Mouse (Mus musculus) cerebellum, adult 11 months (tissue): ENCODE measurements at regions not wholly inside any gene's neighbourhood (a gene's known extent, or its start where the extent isn't known, plus 50 kb on each side); places are given as distances from the start of the nearest gene placed in this dataset.

Source experiments
- DNase-seq: peaks from one replicate; pipeline ENCODE4 v3.0.0; 2022

DNA sequence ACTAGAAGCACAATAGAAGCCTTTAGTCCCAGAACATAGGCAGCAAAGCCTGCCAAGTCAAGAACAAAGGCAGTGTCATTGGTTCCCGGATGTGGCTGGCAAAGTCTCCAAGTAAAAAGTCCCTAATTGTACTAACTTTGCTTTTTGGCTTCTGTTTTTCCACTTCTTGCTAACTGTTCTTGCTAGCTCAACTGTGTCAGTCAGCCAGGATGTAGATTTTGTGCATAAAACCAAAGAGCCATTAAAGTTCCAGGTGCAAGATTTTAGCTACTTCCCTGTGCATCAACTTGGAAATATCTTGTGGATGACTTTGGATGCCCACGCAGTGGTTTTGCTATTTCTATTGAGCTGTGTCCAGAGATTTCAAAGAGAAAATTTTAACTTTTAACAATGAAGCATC, 560.0 kb upstream of the B3galt2 start:
- DNase-seq = no peak

DNA sequence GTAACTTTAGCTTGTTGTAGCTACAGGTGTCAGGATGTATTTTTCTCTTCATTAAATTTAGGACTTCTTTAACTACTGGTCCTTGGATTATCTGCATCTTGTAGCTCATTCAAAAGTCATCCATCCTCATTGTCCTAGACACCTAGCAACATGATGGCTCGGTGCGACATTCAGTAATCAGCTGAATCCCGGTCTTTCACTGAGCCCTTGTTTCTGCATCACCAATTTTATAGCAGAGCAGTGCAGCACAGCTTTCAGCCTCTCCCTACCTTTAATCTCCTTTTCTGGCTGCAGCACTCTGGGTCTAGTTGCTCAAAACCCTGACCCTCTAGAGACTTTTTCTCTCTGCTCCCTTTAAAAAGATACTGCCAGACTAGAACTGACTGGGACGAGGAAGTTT, 543.6 kb upstream of the B3galt2 start:
- DNase-seq = no peak

DNA sequence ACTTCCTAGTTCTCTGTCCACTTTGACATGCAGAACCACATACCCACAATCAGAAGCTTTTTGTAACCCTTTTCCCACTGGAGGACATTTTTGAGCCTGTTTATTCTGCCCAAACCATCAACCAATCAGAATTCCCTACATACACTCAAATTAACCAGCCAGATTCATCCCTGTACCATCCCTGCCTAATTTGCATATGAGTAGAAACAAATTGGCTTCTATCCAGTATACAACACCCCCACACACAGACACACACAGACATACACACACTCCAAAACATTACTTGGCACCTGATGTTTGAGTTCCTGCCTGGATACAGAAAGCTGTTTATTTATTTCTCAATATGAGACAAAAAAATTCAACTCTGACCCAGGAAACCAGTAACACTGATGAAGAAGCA, 542.2 kb upstream of the B3galt2 start:
- DNase-seq = no peak

DNA sequence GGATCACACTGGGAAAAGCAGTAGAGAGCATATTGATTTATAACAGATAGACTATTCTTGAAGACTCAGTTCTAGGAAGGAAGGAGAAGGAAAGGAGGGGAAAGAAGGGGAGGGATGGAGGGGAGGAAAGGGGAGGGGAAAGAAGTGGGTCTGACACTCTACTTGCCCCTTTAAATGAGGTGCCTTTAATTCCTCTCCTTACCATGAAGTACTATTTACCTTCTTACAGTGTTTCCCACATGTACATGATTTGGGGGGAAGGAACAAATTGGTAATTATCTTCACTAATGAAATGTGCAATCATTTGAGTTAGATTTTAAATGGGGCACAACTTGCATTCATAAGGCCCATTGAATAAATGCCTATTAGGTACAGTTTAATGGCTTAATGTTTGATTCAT, 518.3 kb upstream of the B3galt2 start:
- DNase-seq = no peak

GRCm38 (mm10) chr1:143130257-143130656, 510.2 kb upstream of the B3galt2 start:
- no peak for DNase-seq

DNA sequence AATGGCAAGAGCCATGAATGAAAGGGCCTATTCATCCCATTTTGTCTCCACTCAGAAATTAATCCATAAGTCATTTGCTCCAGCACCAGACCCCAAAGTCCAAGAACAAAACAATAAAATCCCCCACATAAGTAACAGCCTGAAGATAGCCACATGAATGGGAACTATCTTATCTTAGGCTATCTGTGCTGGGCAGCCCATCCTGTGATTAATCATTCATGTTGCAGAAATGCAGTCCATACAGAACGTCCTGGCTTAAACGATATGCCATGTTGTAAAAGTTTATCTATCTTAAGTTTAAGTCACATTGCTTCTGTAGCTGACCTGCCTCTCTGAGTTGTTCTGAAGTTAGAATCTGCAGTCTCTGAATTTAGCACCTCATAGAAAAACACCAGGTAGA, 507.7 kb upstream of the B3galt2 start:
- no peak for DNase-seq

GRCm38 (mm10) chr1:143145111-143145984, 495.1 kb upstream of the B3galt2 start:
- DNase-seq = no peak

DNA sequence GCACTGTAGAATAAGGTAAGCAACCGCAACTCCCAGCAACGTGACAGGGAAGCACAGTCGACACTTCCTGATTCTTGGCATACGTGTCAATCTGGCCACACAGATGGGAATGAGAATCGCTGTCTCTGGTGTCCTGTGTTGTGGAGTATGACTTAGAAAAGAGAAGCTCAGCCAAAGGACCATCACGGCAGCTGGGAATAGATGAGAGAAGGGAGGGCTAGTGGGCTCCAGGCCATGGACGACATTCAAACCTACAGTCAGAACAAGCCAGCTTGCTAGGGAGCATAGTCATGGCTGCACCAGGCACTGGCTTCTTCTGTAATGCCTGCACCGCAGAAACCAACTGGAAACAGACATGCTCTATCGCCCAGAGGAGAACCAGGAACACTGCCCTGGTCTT, 469.2 kb upstream of the B3galt2 start:
- DNase-seq = peak; percentile 4

DNA sequence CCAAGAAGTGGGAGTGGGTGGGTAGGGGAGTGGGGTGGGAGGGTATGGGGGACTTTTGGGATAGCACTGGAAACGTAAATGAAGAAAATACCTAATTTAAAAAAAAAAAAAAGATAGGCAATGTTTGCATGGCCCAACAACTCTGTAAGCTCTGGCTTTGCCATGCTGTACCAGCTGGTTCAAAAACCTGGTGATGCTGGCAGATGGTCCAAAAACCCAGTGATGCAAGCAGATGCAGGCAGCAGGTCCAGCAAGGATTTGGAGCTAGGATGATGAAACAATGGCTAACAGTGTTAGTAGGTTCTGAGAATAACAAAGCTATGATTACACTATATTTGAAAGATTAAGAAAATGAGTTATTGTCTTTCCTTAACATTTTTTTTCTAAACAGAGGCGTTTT, 466.6 kb upstream of the B3galt2 start:
- DNase-seq = no peak

DNA sequence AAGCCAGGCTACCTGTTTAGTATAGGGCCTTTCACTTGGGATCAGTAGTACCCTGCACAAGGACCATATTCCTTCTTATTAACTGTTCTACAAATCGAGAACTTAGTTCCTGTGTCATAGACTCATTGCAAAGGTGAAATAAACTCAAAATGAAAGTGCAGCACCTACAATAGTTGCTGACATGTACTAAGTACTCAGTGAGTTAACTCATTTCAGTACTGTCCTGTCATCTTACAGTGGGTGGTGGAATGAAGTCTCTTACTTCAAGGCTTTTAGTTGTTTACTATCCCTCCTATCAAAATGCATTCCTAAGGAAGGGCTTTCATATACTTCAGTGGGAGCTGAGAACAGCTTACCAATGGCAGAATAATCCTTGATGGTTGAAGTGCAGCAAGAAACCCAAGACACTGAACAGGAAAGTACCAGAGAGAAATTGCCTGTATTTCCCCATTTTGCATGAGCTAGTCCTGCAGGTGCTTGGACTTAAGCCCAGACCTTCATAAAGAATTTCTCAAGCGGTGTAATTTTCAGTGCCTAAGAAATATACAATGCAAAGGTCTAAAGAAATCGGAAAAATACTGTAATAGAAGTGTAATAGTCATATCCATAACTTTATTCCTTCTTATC, 448.2 kb upstream of the B3galt2 start:
- no peak for DNase-seq

- peak; percentile 59 for DNase-seq
These were observed 440.1 kb upstream of the B3galt2 start for GRCm38 (mm10) chr1:143200213-143200889.

DNA sequence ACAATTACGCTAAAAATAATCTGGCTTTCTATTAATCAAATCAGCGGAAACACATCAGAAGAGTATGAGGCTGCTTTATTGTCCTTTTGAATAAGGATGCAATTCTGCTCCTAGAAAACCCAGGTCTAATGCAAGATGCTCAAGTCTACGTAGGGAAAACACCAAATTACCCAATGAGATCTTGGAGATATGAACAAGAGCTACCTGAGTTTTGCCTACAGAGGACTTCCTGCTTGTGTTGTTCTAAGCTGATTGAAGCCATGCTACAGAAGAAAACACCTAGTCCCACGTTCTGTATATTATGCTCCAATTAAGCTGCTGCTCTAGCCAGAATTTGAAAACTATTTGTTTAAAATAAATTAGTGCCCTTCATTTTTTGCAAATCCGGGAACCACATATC, 439.5 kb upstream of the B3galt2 start:
- no peak for DNase-seq

GRCm38 (mm10) chr1:143202182-143202581, 438.3 kb upstream of the B3galt2 start:
- no peak for DNase-seq

DNA sequence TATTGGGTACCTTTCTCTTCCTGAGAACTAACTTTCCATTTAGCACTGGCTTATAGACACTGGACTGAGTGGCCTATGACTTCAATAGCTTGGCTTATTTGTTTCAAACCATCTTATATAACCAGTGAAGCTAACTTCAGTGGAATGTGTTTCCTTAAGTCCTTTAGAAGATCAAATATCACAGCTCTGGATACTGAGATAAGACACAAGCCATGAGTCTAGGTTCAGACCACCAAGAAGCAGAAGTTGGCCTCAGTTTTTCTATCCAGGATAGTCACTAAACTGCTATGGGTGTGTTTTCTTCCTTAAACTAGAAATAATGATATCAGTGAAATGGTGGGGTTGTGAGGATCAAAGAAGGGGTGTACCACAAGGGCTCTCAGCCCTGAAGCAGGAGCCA, 436.4 kb upstream of the B3galt2 start:
- DNase-seq = no peak

GRCm38 (mm10) chr1:143206995-143207394, 433.5 kb upstream of the B3galt2 start:
- DNase-seq = no peak

DNA sequence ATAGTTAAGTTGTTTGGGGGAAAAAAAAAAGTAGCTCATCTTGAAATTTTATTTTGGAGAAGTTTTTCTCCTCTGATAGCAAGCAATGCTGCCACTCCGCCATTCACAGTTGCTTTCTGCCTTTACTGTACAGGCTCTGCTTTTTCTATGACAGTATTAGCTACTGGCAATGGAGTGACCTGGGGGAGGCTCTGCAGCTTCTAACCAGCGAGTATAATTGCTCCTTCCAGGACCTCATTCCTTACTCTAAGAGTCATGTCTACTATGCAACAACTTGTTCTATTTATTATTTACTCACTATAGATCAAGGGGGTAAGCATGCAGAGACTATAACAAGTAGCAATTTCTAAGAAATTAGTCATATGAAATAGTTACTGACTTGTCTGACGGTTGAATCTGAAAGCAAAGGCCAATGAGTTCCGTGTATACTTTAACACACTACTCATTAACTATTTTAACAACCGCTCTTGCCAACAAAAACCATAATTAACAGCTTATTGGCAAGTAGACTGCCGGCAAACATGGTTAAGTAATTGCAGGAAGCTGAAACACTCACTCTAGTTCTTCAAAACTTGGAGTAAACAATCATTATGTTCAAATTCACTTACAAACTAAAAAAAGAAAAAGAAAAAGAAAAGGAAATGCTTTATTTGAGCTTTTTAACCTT, 432.9 kb upstream of the B3galt2 start:
- no peak for DNase-seq

GRCm38 (mm10) chr1:143217401-143217800, 423.1 kb upstream of the B3galt2 start:
- no peak for DNase-seq

DNA sequence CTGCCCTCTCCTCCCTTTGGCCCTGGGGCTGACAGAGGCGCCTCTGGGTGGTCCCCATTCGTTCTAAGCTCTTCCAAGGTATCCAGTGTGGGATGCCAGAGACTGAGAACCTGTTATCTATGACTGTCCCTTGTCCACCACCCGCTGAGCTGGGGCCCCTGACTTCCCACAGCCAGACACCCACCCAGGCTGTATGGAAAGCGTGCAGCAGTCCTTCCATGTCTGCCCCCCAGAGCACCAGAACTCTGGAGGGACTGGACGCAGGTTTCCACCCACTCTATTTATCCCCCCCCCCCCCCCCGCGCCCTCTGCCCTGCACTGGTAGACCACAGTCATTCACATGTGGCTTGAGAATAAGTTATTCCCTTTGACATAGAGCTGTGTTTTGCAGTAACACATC, 408.5 kb upstream of the B3galt2 start:
- no peak for DNase-seq

DNA sequence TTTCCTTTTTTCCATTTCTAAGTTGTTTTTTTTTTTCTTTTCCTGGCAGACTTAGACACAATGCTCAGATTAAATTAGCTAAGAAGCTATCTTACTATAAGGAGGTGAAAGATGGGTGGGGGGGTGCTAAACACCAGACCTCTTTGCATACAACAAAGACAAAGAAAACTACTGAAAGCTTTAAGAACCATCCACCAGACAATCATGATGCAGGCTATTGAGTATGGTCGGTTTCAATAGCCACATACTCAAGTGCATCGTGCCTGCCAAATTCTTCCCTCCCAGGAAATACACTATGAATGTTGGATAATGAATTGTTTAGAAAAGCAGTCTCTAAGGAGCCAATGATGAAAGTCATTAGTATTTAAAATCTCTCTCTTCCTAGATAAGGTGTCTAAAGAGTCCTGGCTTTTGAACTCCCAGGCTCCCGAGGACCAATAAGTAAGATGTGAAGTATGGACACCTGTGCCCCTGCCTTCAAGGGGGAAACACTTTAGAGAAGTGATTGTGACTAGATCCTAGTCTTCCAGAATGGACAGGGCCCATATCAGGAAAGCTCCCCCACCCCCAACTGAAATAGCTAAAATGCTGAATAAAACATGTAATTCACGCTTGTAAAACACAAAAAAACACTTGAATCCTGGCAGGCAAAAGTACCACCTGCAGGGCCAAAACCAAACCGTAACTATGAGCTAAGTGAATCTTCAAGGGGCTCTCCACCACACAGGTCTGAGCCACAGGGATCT, 381.8 kb upstream of the B3galt2 start:
- DNase-seq = no peak

GRCm38 (mm10) chr1:143263263-143264038, 377.0 kb upstream of the B3galt2 start:
- no peak for DNase-seq

GRCm38 (mm10) chr1:143265216-143265615, 375.2 kb upstream of the B3galt2 start:
- DNase-seq = no peak
